Mouse (Mus musculus) bone marrow, adult 2 months (tissue): Measurements from ENCODE around the gene Wfdc3.

Source experiments
- CTCF ChIP-seq: fragments of 200-500 bp; IDR thresholded peaks from 2 replicates; pipeline ENCODE4 v1.5.1; 2011; ENCODE audit warnings: low read length, control low read depth; ENCODE audit not compliant: control insufficient read depth, insufficient read depth
- POLR2A ChIP-seq: fragments of 200-500 bp; IDR thresholded peaks from 2 replicates; pipeline ENCODE4 v1.6.1; 2011; ENCODE audit warnings: low read depth, mild to moderate bottlenecking, control low read depth, low read length, borderline replicate concordance; ENCODE audit not compliant: control insufficient read depth

- TF ChIP-seq CTCF (no peak), POLR2A (no peak)
These were observed 6.7 kb upstream of the Wfdc3 start for GRCm38 (mm10) chr2:164752454-164752853.
